Mouse (Mus musculus) erythroblast, embryonic 14.5 days (primary cell): ENCODE data around the gene Avil.

Experiments used
- GATA1 ChIP-seq: IDR thresholded peaks from 2 replicates; pipeline ENCODE4 v1.6.1; 2012; ENCODE audit warnings: low read length, inconsistent platforms, mixed read lengths
- TAL1 ChIP-seq: IDR thresholded peaks from 3 replicates; pipeline ENCODE4 v1.6.1; 2012; ENCODE audit warnings: low read length, inconsistent platforms, mixed read lengths

DNA sequence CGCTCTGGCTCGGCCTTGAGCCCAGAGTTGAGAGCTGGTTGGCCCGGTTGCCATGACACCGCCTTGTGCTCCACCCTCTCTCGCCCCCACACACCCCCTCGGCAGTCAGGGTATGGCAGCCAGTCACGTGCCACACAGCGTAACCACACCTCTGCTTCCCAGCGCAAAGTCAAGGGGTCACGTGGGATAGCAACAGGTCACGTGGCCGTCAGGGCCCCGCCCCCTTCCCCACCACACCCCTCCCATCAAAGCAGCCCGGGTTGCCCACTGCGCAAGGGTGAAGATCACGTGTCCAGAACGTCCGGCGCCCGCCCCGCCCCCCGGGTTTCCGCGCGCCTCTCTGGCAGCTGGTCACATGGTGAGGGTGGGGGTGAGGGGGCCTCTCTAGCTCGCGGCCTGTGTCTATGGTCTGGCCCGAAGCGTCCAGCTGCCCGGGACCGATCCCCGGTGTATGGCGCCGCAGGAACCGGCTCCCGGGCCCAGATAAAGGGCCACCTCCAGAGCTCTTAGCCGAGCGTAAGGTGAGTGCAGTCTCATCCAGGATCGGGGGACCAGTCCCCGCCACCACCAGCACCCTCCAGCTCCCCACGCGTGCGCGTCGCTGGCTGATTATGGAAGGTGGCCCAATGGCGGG lies 62.8 kb downstream of the Avil start, which contains the start of gene Cdk4:
- TF ChIP-seq TAL1 (no peak), GATA1 (no peak)
